Mouse (Mus musculus) embryonic fibroblast, embryonic 13.5 days (primary cell): ENCODE measurements at regions not wholly inside any gene's neighbourhood (a gene's known extent, or its start where the extent isn't known, plus 50 kb on each side); places are given as distances from the start of the nearest gene placed in this dataset.

Experiments used
- H3K27ac ChIP-seq: 2 replicates; pipeline ENCODE4 v1.5.1; 2012; ENCODE audit warnings: low read length, control low read depth, inconsistent platforms; ENCODE audit not compliant: insufficient read depth
- H3K4me1 ChIP-seq: 2 replicates; pipeline ENCODE4 v1.6.1; 2011; ENCODE audit warnings: low read length; ENCODE audit not compliant: control insufficient read depth, insufficient read depth
- H3K4me3 ChIP-seq: 2 replicates; pipeline ENCODE4 v1.5.1; 2011; ENCODE audit warnings: mild to moderate bottlenecking, control low read depth, low read length; ENCODE audit not compliant: insufficient read depth
- CTCF ChIP-seq: IDR thresholded peaks from 2 replicates; pipeline ENCODE4 v1.5.1; 2011; ENCODE audit warnings: mild to moderate bottlenecking, control low read depth, low read length, moderate library complexity, borderline replicate concordance; ENCODE audit not compliant: insufficient read depth
- POLR2A ChIP-seq: IDR thresholded peaks from 2 replicates; pipeline ENCODE4 v1.6.1; 2011; ENCODE audit warnings: low read depth, mild to moderate bottlenecking, control low read depth, low read length, moderate library complexity

GRCm38 (mm10) chr17:88116321-88116720, 51.2 kb upstream of the Fbxo11 start:
- Histone ChIP-seq H3K4me1 (no peaks in the 10 kb centered on the region), H3K27ac (no peak overlapping the region), H3K4me3 (no peak overlapping the region)
- TF ChIP-seq POLR2A (no peak), CTCF (no peak)

GRCm38 (mm10) chr17:88118714-88119113, 53.6 kb upstream of the Fbxo11 start:
- Histone ChIP-seq H3K27ac (no peak overlapping the region), H3K4me1 (peaks cover 2% of the 10 kb centered on the region; the same call in 1 of the 2 replicates), H3K4me3 (no peak overlapping the region)
- no peak for TF ChIP-seq CTCF
- no peak for TF ChIP-seq POLR2A

GRCm38 (mm10) chr17:88123711-88124110, 58.6 kb upstream of the Fbxo11 start:
- H3K27ac ChIP-seq, result no peak overlapping the region
- no peak overlapping the region for H3K4me3 ChIP-seq
- TF ChIP-seq CTCF, result no peak
- H3K4me1 ChIP-seq, result peaks cover 3% of the 10 kb centered on the region; the same call in 1 of the 2 replicates

GRCm38 (mm10) chr17:88127126-88127525, 62.0 kb upstream of the Fbxo11 start:
- H3K27ac ChIP-seq, result no peak overlapping the region
- no peak overlapping the region for H3K4me3 ChIP-seq
- peaks cover 3% of the 10 kb centered on the region; the same call in 1 of the 2 replicates for H3K4me1 ChIP-seq
- no peak for TF ChIP-seq POLR2A

- TF ChIP-seq POLR2A (no peak), CTCF (no peak)
- Histone ChIP-seq H3K4me3 (no peak overlapping the region), H3K4me1 (no peaks in the 10 kb centered on the region), H3K27ac (no peak overlapping the region)
Measured at GRCm38 (mm10) chr17:88131297-88131696, 66.2 kb upstream of the Fbxo11 start.

GRCm38 (mm10) chr17:88131980-88132379, 66.9 kb upstream of the Fbxo11 start:
- TF ChIP-seq CTCF (no peak), POLR2A (no peak)
- H3K27ac ChIP-seq, result no peak overlapping the region
- H3K4me1 ChIP-seq, result no peaks in the 10 kb centered on the region
- H3K4me3 ChIP-seq, result no peak overlapping the region

- TF ChIP-seq POLR2A (no peak), CTCF (no peak)
- H3K4me1 ChIP-seq, result no peaks in the 10 kb centered on the region
- H3K27ac ChIP-seq, result no peak overlapping the region
- H3K4me3 ChIP-seq, result no peak overlapping the region
Measured at GRCm38 (mm10) chr17:88132601-88133346, 67.7 kb upstream of the Fbxo11 start.

- TF ChIP-seq CTCF (no peak), POLR2A (no peak)
- Histone ChIP-seq H3K4me1 (no peaks in the 10 kb centered on the region), H3K27ac (no peak overlapping the region), H3K4me3 (no peak overlapping the region)
Measured at GRCm38 (mm10) chr17:88134546-88134945, 69.5 kb upstream of the Fbxo11 start.

- Histone ChIP-seq H3K4me1 (no peaks in the 10 kb centered on the region), H3K27ac (no peak overlapping the region), H3K4me3 (no peak overlapping the region; the same call in 1 of the 2 replicates)
- TF ChIP-seq CTCF (no peak), POLR2A (no peak)
Measured at GRCm38 (mm10) chr17:88141538-88141937, 76.4 kb upstream of the Fbxo11 start.

- Histone ChIP-seq H3K27ac (no peak overlapping the region), H3K4me3 (no peak overlapping the region; the same call in 1 of the 2 replicates), H3K4me1 (no peaks in the 10 kb centered on the region)
- no peak for TF ChIP-seq CTCF
- TF ChIP-seq POLR2A, result no peak
Measured at GRCm38 (mm10) chr17:88142003-88142402, 76.9 kb upstream of the Fbxo11 start.
